Mouse (Mus musculus) fibroblast of lung, adult 2 months (primary cell): Measurements from ENCODE around the gene A530016L24Rik.

Source experiments
- DNase-seq: peaks from one replicate; pipeline ENCODE4 v3.0.0-alpha.2; 2011; ENCODE audit warnings: low read depth

A530016L24Rik gene

GRCm38 (mm10) chr12:112489134-112489533 lies at the start of gene A530016L24Rik:
TSS of gene A530016L24Rik (plus strand) at chr12:112489448.
- no peak for DNase-seq

- no peak for DNase-seq
Measured at GRCm38 (mm10) chr12:112439993-112440392, 49.3 kb upstream of the A530016L24Rik start.

- DNase-seq, result no peak
Measured at GRCm38 (mm10) chr12:112449144-112449827, 40.0 kb upstream of the A530016L24Rik start.

- no peak for DNase-seq
Measured at GRCm38 (mm10) chr12:112449828-112450180, 39.4 kb upstream of the A530016L24Rik start.

GRCm38 (mm10) chr12:112450883-112451282 lies 38.4 kb upstream of the A530016L24Rik start:
- no peak for DNase-seq

GRCm38 (mm10) chr12:112451381-112451780 lies 37.9 kb upstream of the A530016L24Rik start:
- DNase-seq, result no peak

GRCm38 (mm10) chr12:112451826-112452225 lies 37.4 kb upstream of the A530016L24Rik start:
- no peak for DNase-seq

GRCm38 (mm10) chr12:112456144-112456713 lies 33.0 kb upstream of the A530016L24Rik start:
- DNase-seq, result no peak

- peak; percentile 14 for DNase-seq
Measured at GRCm38 (mm10) chr12:112457839-112458238, 31.4 kb upstream of the A530016L24Rik start.

GRCm38 (mm10) chr12:112462423-112462822 lies 26.8 kb upstream of the A530016L24Rik start:
- DNase-seq, result no peak

GRCm38 (mm10) chr12:112463209-112463608 lies 26.0 kb upstream of the A530016L24Rik start:
- no peak for DNase-seq

- no peak for DNase-seq
Measured at GRCm38 (mm10) chr12:112463750-112464444, 25.4 kb upstream of the A530016L24Rik start.

- DNase-seq, result no peak
Measured at GRCm38 (mm10) chr12:112464516-112464915, 24.7 kb upstream of the A530016L24Rik start.

GRCm38 (mm10) chr12:112465928-112466327 lies 23.3 kb upstream of the A530016L24Rik start:
- no peak for DNase-seq

- DNase-seq, result no peak
Measured at GRCm38 (mm10) chr12:112467387-112467786, 21.9 kb upstream of the A530016L24Rik start.

GRCm38 (mm10) chr12:112469393-112469792 lies 19.9 kb upstream of the A530016L24Rik start:
- DNase-seq, result no peak

- DNase-seq, result no peak
Measured at GRCm38 (mm10) chr12:112470216-112470615, 19.0 kb upstream of the A530016L24Rik start.

GRCm38 (mm10) chr12:112473777-112474176 lies 15.5 kb upstream of the A530016L24Rik start:
- DNase-seq, result peak; percentile 27

- DNase-seq, result no peak
Measured at GRCm38 (mm10) chr12:112489535-112489934, 287 bp downstream of the A530016L24Rik start.

GRCm38 (mm10) chr12:112490444-112490939 lies 1.2 kb downstream of the A530016L24Rik start:
- peak; percentile 24 for DNase-seq

- no peak for DNase-seq
Measured at GRCm38 (mm10) chr12:112496136-112496535, 6.9 kb downstream of the A530016L24Rik start.

- no peak for DNase-seq
Measured at GRCm38 (mm10) chr12:112497731-112498130, 8.5 kb downstream of the A530016L24Rik start.

- DNase-seq, result no peak
Measured at GRCm38 (mm10) chr12:112498683-112499082, 9.4 kb downstream of the A530016L24Rik start.
